Mouse (Mus musculus) spleen, adult 2 months (tissue): ENCODE results near the gene Gm10320. TPM values are rescaled to one million over a fixed set of nuclear protein-coding genes. Genes with fewer than 3 reads are reported as not detected.

Source experiments
- DNase-seq, 2 experiments: peaks; one replicate each; pipeline versions ENCODE4 v3.0.0 to v3.0.0-alpha.2; 2012 to 2021; ENCODE audit warnings: low spot score in 2 of 2, low read depth in 1 of 2
- H3K27ac ChIP-seq: fragments of 200-500 bp; 2 replicates; pipeline ENCODE4 v1.5.1; 2012; ENCODE audit warnings: low read length, inconsistent platforms; ENCODE audit not compliant: insufficient read depth
- H3K27me3 ChIP-seq: fragments of 200-500 bp; 2 replicates; pipeline ENCODE4 v1.6.1; 2012; ENCODE audit warnings: mild to moderate bottlenecking, moderate library complexity, low read length, inconsistent platforms; ENCODE audit not compliant: control insufficient read depth, insufficient read depth
- H3K36me3 ChIP-seq: fragments of 200-500 bp; 2 replicates; pipeline ENCODE4 v1.6.1; 2012; ENCODE audit warnings: mild to moderate bottlenecking, low read length, inconsistent platforms; ENCODE audit not compliant: control insufficient read depth, insufficient read depth
- H3K4me1 ChIP-seq: fragments of 200-500 bp; 2 replicates; pipeline ENCODE4 v1.6.1; 2011; ENCODE audit warnings: inconsistent platforms; ENCODE audit not compliant: control insufficient read depth, insufficient read depth, insufficient read length
- H3K4me3 ChIP-seq: fragments of 200-500 bp; 2 replicates; pipeline ENCODE4 v1.5.1; 2011; ENCODE audit warnings: mild to moderate bottlenecking, inconsistent platforms; ENCODE audit not compliant: insufficient read depth, insufficient read length; ENCODE audit errors: extremely low read depth
- CTCF ChIP-seq: fragments of 200-500 bp; IDR thresholded peaks from 2 replicates; pipeline ENCODE4 v1.5.1; 2011; ENCODE audit warnings: mild to moderate bottlenecking, inconsistent platforms; ENCODE audit not compliant: insufficient read depth, insufficient read length, insufficient replicate concordance; ENCODE audit errors: extremely low read depth
- POLR2A ChIP-seq: fragments of 200-500 bp; IDR thresholded peaks from 2 replicates; pipeline ENCODE4 v1.6.1; 2011; ENCODE audit warnings: low read depth, low read length, inconsistent platforms
- WGBS: fragments of 180-500 bp; shearing (Covaris S2); methylation state at CpG from one replicate; pipeline ENCODE4 v1.1.7; 2018; 5-methylcytosine and 5-hydroxymethylcytosine counted together
- polyA plus RNA-seq: library from polyadenylated mRNA; depleted of rRNA; stranded (reverse); fragments of >200 nt; gene quantifications from 2 replicates; pipeline ENCODE4 v1.2.3, GENCODE M21; 2012

Gm10320 gene
- polyA plus RNA-seq, 1 experiment = 0.34 TPM

GRCm38 (mm10) chr13:98504181-98504660, 12.4 kb upstream of the Gm10320 start:
- Histone ChIP-seq H3K27me3 (peaks cover 21% of the 10 kb centered on the region), H3K4me3 (no peak overlapping the region), H3K27ac (no peak overlapping the region), H3K36me3 (no peaks in the 10 kb centered on the region), H3K4me1 (no peaks in the 10 kb centered on the region; the same call in none of the 2 replicates)
- WGBS = 7% methylated on average over 27 of the region's 27 CpGs
- TF ChIP-seq POLR2A (no peak), CTCF (no peak)
- DNase-seq = no peak

DNA sequence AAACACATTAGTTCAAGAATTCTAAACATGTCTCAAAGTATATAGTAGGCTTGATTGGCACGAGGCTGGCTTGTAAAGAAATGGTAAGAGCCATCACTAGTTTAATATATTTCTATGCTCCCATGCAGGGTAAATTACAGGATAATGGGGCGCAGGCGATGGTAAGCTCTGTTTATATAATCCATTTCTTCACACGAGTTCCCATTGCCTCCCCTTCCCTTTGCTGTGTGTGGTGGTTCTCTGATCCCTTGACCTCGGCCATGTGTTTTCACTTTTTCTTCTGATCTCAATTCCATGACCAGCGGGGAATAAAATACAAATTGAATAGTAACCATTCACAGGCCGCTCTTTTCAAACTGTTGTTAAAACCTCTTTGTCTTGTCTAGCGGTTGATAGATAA, 11.8 kb upstream of the Gm10320 start:
- H3K27ac ChIP-seq = no peak overlapping the region
- WGBS = 8% methylated on average over 8 of the region's 8 CpGs
- TF ChIP-seq POLR2A = no peak
- no peak for TF ChIP-seq CTCF
- H3K36me3 ChIP-seq = no peaks in the 10 kb centered on the region
- DNase-seq = no peak
- peaks cover 21% of the 10 kb centered on the region for H3K27me3 ChIP-seq
- H3K4me3 ChIP-seq = no peak overlapping the region
- no peaks in the 10 kb centered on the region; the same call in none of the 2 replicates for H3K4me1 ChIP-seq

GRCm38 (mm10) chr13:98502813-98503341, 11.1 kb upstream of the Gm10320 start:
- WGBS = 5% methylated on average over 27 of the region's 27 CpGs
- no peak for DNase-seq
- TF ChIP-seq CTCF (no peak), POLR2A (no peak)
- H3K4me1 ChIP-seq = no peaks in the 10 kb centered on the region; the same call in none of the 2 replicates
- no peak overlapping the region for H3K27ac ChIP-seq
- H3K4me3 ChIP-seq = no peak overlapping the region
- H3K27me3 ChIP-seq = peaks cover 21% of the 10 kb centered on the region
- H3K36me3 ChIP-seq = no peaks in the 10 kb centered on the region

DNA sequence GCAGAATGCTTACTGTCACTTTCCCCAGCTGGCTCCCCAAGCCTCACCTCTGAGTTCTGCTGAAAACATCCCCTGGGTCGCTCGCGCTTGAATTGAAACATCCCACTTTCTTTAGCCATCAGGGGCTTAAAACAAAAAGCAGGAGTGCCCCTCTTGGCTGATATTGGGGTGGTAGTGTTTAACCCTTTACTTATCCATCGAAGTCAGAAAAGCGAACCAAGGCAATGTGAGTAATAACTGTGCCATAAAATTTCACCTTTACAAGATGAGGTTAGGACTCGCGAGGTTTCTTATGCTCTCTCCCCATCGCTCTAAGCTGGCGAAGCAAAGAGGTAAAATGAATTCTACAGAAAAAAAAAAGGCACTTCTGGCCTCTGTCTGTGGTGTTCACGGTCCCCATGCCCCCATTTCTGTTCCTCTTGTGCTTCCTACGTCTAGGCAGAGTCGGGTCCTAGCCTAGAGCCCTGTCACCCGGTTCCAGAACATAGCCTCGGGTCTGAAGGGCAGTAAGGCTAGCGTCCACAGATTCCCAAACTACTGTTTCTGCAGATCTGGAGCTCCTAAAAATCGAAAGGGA, 10.5 kb upstream of the Gm10320 start:
- Histone ChIP-seq H3K4me1 (no peaks in the 10 kb centered on the region; the same call in none of the 2 replicates), H3K27me3 (peaks cover 20% of the 10 kb centered on the region), H3K27ac (no peak overlapping the region), H3K4me3 (no peak overlapping the region), H3K36me3 (no peaks in the 10 kb centered on the region)
- TF ChIP-seq CTCF (no peak), POLR2A (no peak)
- DNase-seq = no peak
- 3% methylated on average over 16 of the region's 16 CpGs for whole genome bisulfite sequencing

- H3K36me3 ChIP-seq = no peaks in the 10 kb centered on the region
- DNase-seq = no peak
- WGBS = 9% methylated on average over 6 of the region's 6 CpGs
- no peak overlapping the region for H3K4me3 ChIP-seq
- TF ChIP-seq POLR2A (no peak), CTCF (no peak)
- H3K4me1 ChIP-seq = no peaks in the 10 kb centered on the region; the same call in none of the 2 replicates
- no peak overlapping the region for H3K27ac ChIP-seq
- peaks cover 20% of the 10 kb centered on the region for H3K27me3 ChIP-seq
Observed at GRCm38 (mm10) chr13:98501321-98501720, 9.5 kb upstream of the Gm10320 start.

- H3K27ac ChIP-seq = no peak overlapping the region
- peaks cover 17% of the 10 kb centered on the region for H3K27me3 ChIP-seq
- WGBS = 26% methylated on average over 13 of the region's 13 CpGs
- H3K36me3 ChIP-seq = no peaks in the 10 kb centered on the region
- no peak for TF ChIP-seq POLR2A
- no peak for TF ChIP-seq CTCF
- DNase-seq = no peak
- H3K4me1 ChIP-seq = no peaks in the 10 kb centered on the region; the same call in none of the 2 replicates
- no peak overlapping the region for H3K4me3 ChIP-seq
Observed at GRCm38 (mm10) chr13:98500471-98501125, 8.8 kb upstream of the Gm10320 start.

DNA sequence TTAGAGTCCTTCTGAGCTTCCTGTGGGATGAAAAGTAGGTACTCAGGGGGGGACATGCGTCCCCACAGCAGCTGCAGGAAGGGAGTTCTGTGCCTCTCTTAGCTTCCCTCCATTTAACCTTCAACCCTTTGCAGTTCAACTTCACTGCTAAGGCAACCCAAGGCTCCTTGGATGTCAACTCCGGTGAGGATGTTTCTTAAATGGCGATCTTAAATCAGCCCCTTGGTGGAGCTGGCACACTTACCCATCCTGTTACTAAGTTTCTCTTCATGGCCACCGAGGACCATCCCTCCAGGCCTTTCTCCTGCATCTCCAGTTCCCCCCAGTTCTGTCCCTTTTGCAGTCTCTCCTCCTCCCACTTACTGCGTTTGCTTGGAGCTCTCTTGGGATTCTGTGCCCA, 6.8 kb upstream of the Gm10320 start:
- no peak overlapping the region for H3K27ac ChIP-seq
- H3K36me3 ChIP-seq = no peaks in the 10 kb centered on the region
- DNase-seq = no peak
- TF ChIP-seq CTCF (no peak), POLR2A (no peak)
- no peaks in the 10 kb centered on the region; the same call in 1 of the 2 replicates for H3K4me1 ChIP-seq
- no peak overlapping the region for H3K4me3 ChIP-seq
- 71% methylated on average over 5 of the region's 5 CpGs for WGBS
- peaks cover 8% of the 10 kb centered on the region for H3K27me3 ChIP-seq
